Mouse (Mus musculus) C2C12 (cell line): ENCODE measurements at regions not wholly inside any gene's neighbourhood (a gene's known extent, or its start where the extent isn't known, plus 50 kb on each side); places are given as distances from the start of the nearest gene placed in this dataset.

Experiments used
- CEBPB ChIP-seq: IDR thresholded peaks from one replicate; pipeline ENCODE4 v1.6.1; 2011; ENCODE audit warnings: low read depth, mild to moderate bottlenecking, control low read depth, moderate library complexity
- CTCF ChIP-seq: IDR thresholded peaks from one replicate; pipeline ENCODE4 v1.5.1; 2011; ENCODE audit not compliant: control insufficient read depth, insufficient read depth, insufficient read length
- FOSL1 ChIP-seq: IDR thresholded peaks from one replicate; pipeline ENCODE4 v1.8.0; 2011; ENCODE audit warnings: mild to moderate bottlenecking, low read length; ENCODE audit not compliant: poor library complexity, insufficient read depth, severe bottlenecking
- MAX ChIP-seq: IDR thresholded peaks from one replicate; pipeline ENCODE4 v1.6.1; 2011; ENCODE audit warnings: mild to moderate bottlenecking, control low read depth
- MYOD1 ChIP-seq: IDR thresholded peaks from one replicate; pipeline ENCODE4 v1.6.1; 2011; ENCODE audit warnings: low read depth; ENCODE audit not compliant: control insufficient read depth, insufficient read length
- MYOG ChIP-seq: IDR thresholded peaks from one replicate; pipeline ENCODE4 v1.6.1; 2011; ENCODE audit not compliant: control insufficient read depth, insufficient read length; ENCODE audit errors: extremely low read depth
- USF1 ChIP-seq: IDR thresholded peaks from one replicate; pipeline ENCODE4 v1.6.1; 2011; ENCODE audit warnings: low read depth, mild to moderate bottlenecking, control low read depth, moderate library complexity

DNA sequence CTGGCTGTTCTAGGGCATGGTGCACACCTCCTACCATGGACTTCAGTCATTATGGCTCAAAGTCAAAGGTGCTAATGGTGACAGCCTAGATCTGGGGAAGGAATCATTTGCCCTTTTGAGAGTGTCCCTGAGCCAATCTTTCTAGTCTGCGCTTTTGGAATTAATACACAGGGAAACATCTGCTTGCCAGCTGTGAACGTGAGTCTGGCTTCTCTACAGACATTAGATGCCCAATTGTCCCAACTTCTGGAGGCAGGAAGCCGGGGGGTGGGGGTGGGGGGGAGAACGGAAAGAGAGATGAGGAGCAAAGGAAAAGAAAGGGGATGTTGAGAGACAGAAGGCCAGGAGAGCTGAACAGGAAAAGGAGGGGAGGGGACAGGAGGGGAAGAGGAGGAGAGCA lies 377.9 kb upstream of the Spred2 start:
- no peak for TF ChIP-seq CTCF
- no peak for TF ChIP-seq USF1
- TF ChIP-seq MAX: no peak
- no peak for TF ChIP-seq MYOD1
- TF ChIP-seq MYOG: no peak
- no peak for TF ChIP-seq CEBPB
- no peak for TF ChIP-seq FOSL1
